Mouse (Mus musculus) testis, adult 2 months (tissue): ENCODE results near the gene Zfp408. TPM values are rescaled to one million over a fixed set of nuclear protein-coding genes. Genes with fewer than 3 reads are reported as not detected.
A peak's percentile ranks its signal among the peaks of the same experiment; 100 is the strongest.

Experiments used
- H3K27ac ChIP-seq: fragments of 200-500 bp; 2 replicates; pipeline ENCODE4 v1.5.1; 2012; ENCODE audit warnings: low read depth, low read length; ENCODE audit not compliant: control insufficient read depth, insufficient read depth
- H3K27me3 ChIP-seq: fragments of 200-500 bp; 2 replicates; pipeline ENCODE4 v1.6.1; 2012; ENCODE audit warnings: mild to moderate bottlenecking, low read length, moderate library complexity; ENCODE audit not compliant: control insufficient read depth, insufficient read depth
- H3K36me3 ChIP-seq: fragments of 200-500 bp; 2 replicates; pipeline ENCODE4 v1.6.1; 2012; ENCODE audit warnings: mild to moderate bottlenecking, low read length; ENCODE audit not compliant: control insufficient read depth, insufficient read depth
- H3K4me1 ChIP-seq: fragments of 200-500 bp; 2 replicates; pipeline ENCODE4 v1.6.1; 2012; ENCODE audit warnings: low read length; ENCODE audit not compliant: control insufficient read depth, insufficient read depth
- H3K4me3 ChIP-seq: fragments of 200-500 bp; 2 replicates; pipeline ENCODE4 v1.5.1; 2012; ENCODE audit warnings: low read depth, mild to moderate bottlenecking, low read length, moderate library complexity, mixed read lengths; ENCODE audit not compliant: control insufficient read depth
- CTCF ChIP-seq: fragments of 200-500 bp; IDR thresholded peaks from 2 replicates; pipeline ENCODE4 v1.5.1; 2012; ENCODE audit warnings: low read depth, mild to moderate bottlenecking, inconsistent platforms, low read length, moderate library complexity; ENCODE audit not compliant: control insufficient read depth, insufficient read depth, insufficient replicate concordance
- POLR2A ChIP-seq: fragments of 200-500 bp; IDR thresholded peaks from 2 replicates; pipeline ENCODE4 v1.6.1; 2012; ENCODE audit warnings: low read depth, mild to moderate bottlenecking, inconsistent platforms, low read length, moderate library complexity; ENCODE audit not compliant: control insufficient read depth
- polyA plus RNA-seq: library from polyadenylated mRNA; depleted of rRNA; stranded (reverse); fragments of >200 nt; gene quantifications from 2 replicates; pipeline ENCODE4 v1.2.3, GENCODE M21; 2012

Gene Zfp408
- polyA plus RNA-seq, 1 experiment: 6.3 TPM

DNA sequence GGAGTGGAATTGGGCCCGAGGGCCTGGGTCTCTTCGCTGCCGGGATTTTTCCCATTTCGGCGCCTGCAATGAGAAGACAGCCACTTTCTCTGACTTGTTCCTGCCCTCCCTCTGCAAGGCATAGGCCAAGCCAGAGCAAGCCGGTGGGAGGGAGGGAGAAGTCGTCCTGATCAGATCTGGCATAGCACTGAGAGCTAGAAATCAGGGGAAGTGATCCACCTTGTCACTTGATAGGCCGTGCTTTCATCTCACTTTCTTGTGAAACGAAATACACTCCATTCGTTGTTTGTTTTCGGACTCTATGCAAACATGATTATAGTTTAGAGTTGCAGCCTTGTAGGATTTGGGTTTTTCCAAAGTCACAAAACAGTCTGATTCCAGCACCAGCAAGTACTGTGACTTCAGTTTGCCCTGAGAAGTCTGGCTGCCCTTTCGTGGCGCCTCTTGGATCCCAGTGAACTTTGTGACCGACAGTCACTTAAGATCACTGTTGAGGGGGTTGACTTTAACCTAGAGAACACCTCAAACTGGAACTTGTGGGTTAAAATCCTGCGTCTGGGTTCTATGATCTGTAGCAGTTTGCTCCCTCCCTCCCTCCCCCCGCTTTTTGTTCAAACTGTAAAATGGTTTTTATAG lies 887 bp upstream of the Zfp408 start:
- Histone ChIP-seq H3K36me3 (peaks cover under 1% of the 10 kb centered on the region), H3K4me1 (peaks cover 28% of the 10 kb centered on the region), H3K4me3 (peak overlapping the region; percentile 99), H3K27ac (peak overlapping the region; percentile 95), H3K27me3 (no peaks in the 10 kb centered on the region)
- no peak for TF ChIP-seq POLR2A
- no peak for TF ChIP-seq CTCF

DNA sequence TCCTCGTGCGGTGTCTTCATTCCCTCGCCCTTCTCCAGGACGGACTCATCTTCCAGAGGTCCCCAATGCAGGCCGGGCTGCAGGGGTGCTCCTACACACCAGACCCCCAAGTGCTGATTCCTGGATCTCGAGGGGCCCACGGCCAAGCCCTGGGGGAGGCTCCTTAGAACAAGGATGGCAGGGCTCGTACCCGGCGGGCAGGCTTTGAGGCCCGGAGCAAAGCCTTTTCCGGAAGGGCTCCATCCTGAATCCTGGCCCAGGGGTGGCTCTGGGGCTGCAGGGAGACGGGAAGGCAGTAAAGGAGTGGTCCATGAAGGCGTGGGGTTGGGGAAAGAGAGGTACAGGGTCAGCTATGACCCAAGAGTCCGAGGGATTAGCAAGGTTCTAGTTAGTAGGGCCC lies 439 bp downstream of the Zfp408 start:
- Histone ChIP-seq H3K36me3 (peaks cover 2% of the 10 kb centered on the region), H3K4me3 (peak overlapping the region; percentile 99), H3K4me1 (peaks cover 28% of the 10 kb centered on the region), H3K27me3 (no peaks in the 10 kb centered on the region), H3K27ac (peak overlapping the region; percentile 83)
- TF ChIP-seq CTCF (no peak), POLR2A (no peak)

DNA sequence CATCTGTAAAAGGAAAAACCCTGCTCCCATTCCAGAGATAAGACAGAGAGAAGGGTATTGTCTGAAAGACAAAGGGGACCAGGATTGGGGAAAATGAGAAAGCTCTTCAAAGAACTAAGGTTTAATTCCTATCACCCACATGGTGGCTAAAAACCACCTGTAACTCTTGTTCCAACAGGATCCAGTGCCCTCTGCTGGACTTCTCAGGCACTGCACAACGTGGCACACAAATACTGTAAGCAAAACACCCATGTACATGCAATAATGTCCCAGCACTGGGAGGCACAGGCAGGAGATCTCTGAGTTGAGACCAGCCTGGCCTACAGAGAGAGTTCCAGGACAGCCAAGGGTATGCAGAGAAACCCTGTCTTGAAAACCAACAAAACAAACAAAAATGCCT lies 2.9 kb downstream of the Zfp408 start:
- peaks cover 2% of the 10 kb centered on the region for H3K36me3 ChIP-seq
- H3K4me1 ChIP-seq: peaks cover 10% of the 10 kb centered on the region
- H3K4me3 ChIP-seq: no peak overlapping the region
- peak; percentile 29; the same call in 1 of the 2 replicates for TF ChIP-seq CTCF
- no peak for TF ChIP-seq POLR2A
- H3K27me3 ChIP-seq: no peaks in the 10 kb centered on the region
- H3K27ac ChIP-seq: no peak overlapping the region

DNA sequence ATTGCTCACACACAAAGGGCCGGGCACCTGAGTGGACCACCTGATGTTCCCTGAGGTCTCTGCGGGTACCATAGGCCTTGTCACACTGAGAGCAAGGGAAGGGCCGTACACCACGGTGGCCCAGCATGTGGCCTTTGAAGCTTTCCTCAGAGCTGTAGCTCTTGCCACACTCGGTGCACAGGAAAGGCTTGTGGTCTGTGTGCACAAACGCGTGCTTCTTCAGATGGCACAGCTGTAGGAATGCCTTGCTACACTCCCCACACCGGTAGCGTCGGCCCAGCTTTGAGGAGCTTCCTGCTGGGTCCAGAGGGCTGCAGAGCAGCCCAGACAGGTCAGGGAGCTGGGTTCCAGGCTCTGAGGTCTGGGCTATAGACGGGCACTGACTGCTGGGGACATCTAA lies 3.8 kb downstream of the Zfp408 start:
- Histone ChIP-seq H3K4me1 (peaks cover 5% of the 10 kb centered on the region), H3K4me3 (no peak overlapping the region), H3K27me3 (no peaks in the 10 kb centered on the region), H3K36me3 (peaks cover 2% of the 10 kb centered on the region), H3K27ac (no peak overlapping the region)
- TF ChIP-seq POLR2A: no peak
- TF ChIP-seq CTCF: no peak

DNA sequence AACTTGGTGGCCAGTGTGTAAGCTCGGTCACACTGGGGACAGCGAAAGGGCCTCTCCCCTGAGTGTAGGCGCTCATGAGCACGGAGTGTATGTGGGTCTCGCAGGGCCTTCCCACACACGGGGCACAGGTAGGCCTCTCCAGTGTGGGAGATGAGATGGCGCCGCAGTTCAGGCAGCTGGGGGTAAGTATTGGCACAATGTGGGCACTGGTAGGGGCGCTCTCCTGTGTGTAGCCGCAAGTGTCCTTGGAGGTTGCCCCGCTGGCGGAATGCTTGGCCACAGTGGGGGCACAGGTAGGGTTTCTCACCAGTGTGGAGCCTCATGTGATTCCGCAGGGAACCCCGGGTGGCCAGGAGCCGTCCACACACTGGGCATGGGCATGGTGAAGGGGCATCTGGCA lies 4.2 kb downstream of the Zfp408 start:
- TF ChIP-seq POLR2A (no peak), CTCF (no peak)
- Histone ChIP-seq H3K36me3 (peaks cover 2% of the 10 kb centered on the region), H3K27ac (no peak overlapping the region), H3K27me3 (no peaks in the 10 kb centered on the region), H3K4me3 (no peak overlapping the region), H3K4me1 (peaks cover 3% of the 10 kb centered on the region)

- Histone ChIP-seq H3K36me3 (peaks cover 2% of the 10 kb centered on the region), H3K27ac (no peak overlapping the region), H3K4me1 (peaks cover 1% of the 10 kb centered on the region), H3K4me3 (no peak overlapping the region), H3K27me3 (no peaks in the 10 kb centered on the region)
- no peak for TF ChIP-seq CTCF
- no peak for TF ChIP-seq POLR2A
Observed at GRCm38 (mm10) chr2:91644021-91644420, 5.6 kb downstream of the Zfp408 start.

GRCm38 (mm10) chr2:91642825-91643415 lies 6.7 kb downstream of the Zfp408 start:
- TF ChIP-seq POLR2A (no peak), CTCF (no peak)
- no peaks in the 10 kb centered on the region for H3K27me3 ChIP-seq
- peaks cover 2% of the 10 kb centered on the region for H3K36me3 ChIP-seq
- no peak overlapping the region for H3K4me3 ChIP-seq
- no peak overlapping the region for H3K27ac ChIP-seq
- H3K4me1 ChIP-seq: no peaks in the 10 kb centered on the region

- no peaks in the 10 kb centered on the region for H3K27me3 ChIP-seq
- H3K4me1 ChIP-seq: peaks cover 3% of the 10 kb centered on the region
- no peak overlapping the region for H3K27ac ChIP-seq
- TF ChIP-seq POLR2A: no peak
- TF ChIP-seq CTCF: no peak
- no peak overlapping the region for H3K4me3 ChIP-seq
- H3K36me3 ChIP-seq: no peaks in the 10 kb centered on the region
Observed at GRCm38 (mm10) chr2:91638931-91639330, 10.7 kb downstream of the Zfp408 start.
